Mouse (Mus musculus) heart, embryonic 12.5 days (tissue): Measurements from ENCODE around the gene Lmntd1. TPM values are rescaled to one million over a fixed set of nuclear protein-coding genes. Genes with fewer than 3 reads are reported as not detected.
A peak's percentile ranks its signal among the peaks of the same experiment; 100 is the strongest.

Source experiments
- ATAC-seq: fragments of 200-750 bp; cut with Nextera tagmentation; 2 replicates; pipeline ENCODE4 v1.8.0; 2017; ENCODE audit warnings: moderate TSS enrichment, moderate library complexity; ENCODE audit not compliant: insufficient number of reproducible peaks, low FRiP score
- H3K27ac ChIP-seq: fragments of 300-500 bp; sonication (generic); 2 replicates; pipeline ENCODE4 v1.5.1; 2016; ENCODE audit warnings: mild to moderate bottlenecking, moderate library complexity; ENCODE audit not compliant: poor library complexity, severe bottlenecking
- H3K27me3 ChIP-seq: fragments of 300-500 bp; sonication (generic); replicated peaks from 2 replicates; pipeline ENCODE4 v1.6.1; 2016; ENCODE audit warnings: mild to moderate bottlenecking, moderate library complexity
- H3K36me3 ChIP-seq: fragments of 300-500 bp; sonication (generic); 2 replicates; pipeline ENCODE4 v1.6.1; 2016; ENCODE audit warnings: mild to moderate bottlenecking, moderate library complexity
- H3K4me1 ChIP-seq: fragments of 300-500 bp; sonication (generic); replicated peaks from 2 replicates; pipeline ENCODE4 v1.6.1; 2016; ENCODE audit warnings: mild to moderate bottlenecking
- H3K4me2 ChIP-seq: fragments of 300-500 bp; sonication (generic); 2 replicates; pipeline ENCODE4 v1.6.1; 2016; ENCODE audit warnings: mild to moderate bottlenecking, moderate library complexity
- H3K4me3 ChIP-seq: fragments of 300-500 bp; sonication (generic); 2 replicates; pipeline ENCODE4 v1.5.1; 2016; ENCODE audit warnings: mild to moderate bottlenecking
- H3K9ac ChIP-seq: fragments of 300-500 bp; sonication (generic); 2 replicates; pipeline ENCODE4 v1.6.1; 2016; ENCODE audit warnings: mild to moderate bottlenecking, moderate library complexity
- H3K9me3 ChIP-seq: fragments of 300-500 bp; sonication (generic); replicated peaks from 2 replicates; pipeline ENCODE4 v1.6.1; 2016; ENCODE audit warnings: mild to moderate bottlenecking, moderate library complexity
- WGBS: fragments of 180-500 bp; shearing (Covaris S2); methylation state at CpG from one replicate; pipeline ENCODE4 v1.1.7; 2016; 5-methylcytosine and 5-hydroxymethylcytosine counted together
- polyA plus RNA-seq: library from polyadenylated mRNA; unstranded; fragments of >200 nt; fragmentation: Nextera tagmentation; extraction: Ambion mirVana; gene quantifications from 2 replicates; pipeline ENCODE4 v1.2.1, GENCODE M21; 2016

The Lmntd1 gene
- polyA plus RNA-seq, 1 experiment from 2014 or later = 7.0 TPM

GRCm38 (mm10) chr6:145417014-145417719 is 197.0 kb downstream of the Lmntd1 start:
- ATAC-seq = no peak
- Histone ChIP-seq H3K4me2 (no peak overlapping the region), H3K9me3 (peaks cover 8% of the 10 kb centered on the region)

GRCm38 (mm10) chr6:145404369-145405051 is 209.6 kb downstream of the Lmntd1 start:
- no peak overlapping the region for H3K9ac ChIP-seq
- H3K4me2 ChIP-seq = no peak overlapping the region
- 87% methylated on average over 10 of the region's 10 CpGs for WGBS
- ATAC-seq = no peak
- no peak overlapping the region for H3K4me3 ChIP-seq
- H3K27me3 ChIP-seq = no peaks in the 10 kb centered on the region
- no peaks in the 10 kb centered on the region for H3K36me3 ChIP-seq
- H3K27ac ChIP-seq = no peak overlapping the region
- no peaks in the 10 kb centered on the region; the same call in 1 of the 2 replicates for H3K4me1 ChIP-seq
- no peaks in the 10 kb centered on the region for H3K9me3 ChIP-seq

More at GRCm38 (mm10) chr6:145417014-145417719, 197.0 kb downstream of the Lmntd1 start:
- 66% methylated on average over 16 of the region's 16 CpGs for WGBS
- H3K9ac ChIP-seq = no peak overlapping the region
- H3K4me1 ChIP-seq = peaks cover 9% of the 10 kb centered on the region; the same call in 1 of the 2 replicates
- H3K27me3 ChIP-seq = no peaks in the 10 kb centered on the region
- no peaks in the 10 kb centered on the region; the same call in 1 of the 2 replicates for H3K36me3 ChIP-seq
- H3K27ac ChIP-seq = no peak overlapping the region
- H3K4me3 ChIP-seq = no peak overlapping the region

GRCm38 (mm10) chr6:145401140-145401539 is 213.0 kb downstream of the Lmntd1 start:
- Histone ChIP-seq H3K4me1 (no peaks in the 10 kb centered on the region; the same call in 1 of the 2 replicates), H3K4me3 (no peak overlapping the region), H3K36me3 (no peaks in the 10 kb centered on the region), H3K9ac (no peak overlapping the region), H3K27me3 (no peaks in the 10 kb centered on the region), H3K27ac (no peak overlapping the region), H3K4me2 (no peak overlapping the region), H3K9me3 (no peaks in the 10 kb centered on the region)
- 29% methylated on average over 4 of the region's 4 CpGs for WGBS
- ATAC-seq = no peak

GRCm38 (mm10) chr6:145397881-145398280 is 216.2 kb downstream of the Lmntd1 start:
- Histone ChIP-seq H3K4me1 (no peaks in the 10 kb centered on the region; the same call in 1 of the 2 replicates), H3K9me3 (no peaks in the 10 kb centered on the region), H3K27ac (no peak overlapping the region), H3K9ac (no peak overlapping the region), H3K4me3 (no peak overlapping the region), H3K4me2 (no peak overlapping the region), H3K27me3 (peaks cover 5% of the 10 kb centered on the region; the same call in 1 of the 2 replicates), H3K36me3 (no peaks in the 10 kb centered on the region)
- no peak for ATAC-seq
- WGBS = 81% methylated on average over 4 of the region's 4 CpGs

GRCm38 (mm10) chr6:145396534-145396933 is 217.6 kb downstream of the Lmntd1 start:
- no peaks in the 10 kb centered on the region; the same call in 1 of the 2 replicates for H3K4me1 ChIP-seq
- no peak overlapping the region for H3K4me2 ChIP-seq
- 89% methylated on average over 2 of the region's 2 CpGs for WGBS
- H3K9ac ChIP-seq = no peak overlapping the region
- H3K9me3 ChIP-seq = no peaks in the 10 kb centered on the region
- no peak overlapping the region for H3K27ac ChIP-seq
- no peak for ATAC-seq
- H3K27me3 ChIP-seq = peaks cover 5% of the 10 kb centered on the region; the same call in 1 of the 2 replicates
- no peak overlapping the region for H3K4me3 ChIP-seq
- no peaks in the 10 kb centered on the region for H3K36me3 ChIP-seq

- ATAC-seq = no peak
- WGBS = 39% methylated on average over 2 of the region's 2 CpGs
- H3K27ac ChIP-seq = no peak overlapping the region
Measured at GRCm38 (mm10) chr6:145390421-145390820, 223.7 kb downstream of the Lmntd1 start.

GRCm38 (mm10) chr6:145389904-145390303 is 224.2 kb downstream of the Lmntd1 start:
- no peak for ATAC-seq
- H3K27ac ChIP-seq = no peak overlapping the region

More at GRCm38 (mm10) chr6:145390421-145390820, 223.7 kb downstream of the Lmntd1 start:
- Histone ChIP-seq H3K9ac (no peak overlapping the region), H3K9me3 (no peaks in the 10 kb centered on the region), H3K36me3 (no peaks in the 10 kb centered on the region), H3K27me3 (peaks cover 5% of the 10 kb centered on the region; the same call in 1 of the 2 replicates), H3K4me3 (no peak overlapping the region), H3K4me1 (peaks cover 40% of the 10 kb centered on the region), H3K4me2 (no peak overlapping the region)

GRCm38 (mm10) chr6:145387378-145387777 is 226.7 kb downstream of the Lmntd1 start:
- WGBS = 53% methylated on average over 6 of the region's 6 CpGs
- no peaks in the 10 kb centered on the region for H3K27me3 ChIP-seq
- ATAC-seq = no peak
- no peak overlapping the region for H3K27ac ChIP-seq
- H3K9ac ChIP-seq = no peak overlapping the region
- H3K4me3 ChIP-seq = no peak overlapping the region
- H3K36me3 ChIP-seq = no peaks in the 10 kb centered on the region
- 0 out of 2 replicates have a peak overlapping the region, but pooled peaks have one; percentile 10 for H3K4me2 ChIP-seq
- peaks cover 49% of the 10 kb centered on the region for H3K4me1 ChIP-seq
- H3K9me3 ChIP-seq = no peaks in the 10 kb centered on the region

More at GRCm38 (mm10) chr6:145389904-145390303, 224.2 kb downstream of the Lmntd1 start:
- Histone ChIP-seq H3K4me2 (no peak overlapping the region), H3K4me1 (peaks cover 40% of the 10 kb centered on the region), H3K9ac (no peak overlapping the region), H3K9me3 (no peaks in the 10 kb centered on the region), H3K27me3 (peaks cover 5% of the 10 kb centered on the region; the same call in 1 of the 2 replicates), H3K4me3 (no peak overlapping the region), H3K36me3 (no peaks in the 10 kb centered on the region)
- 49% methylated on average over 7 of the region's 7 CpGs for WGBS

- Histone ChIP-seq H3K27me3 (0 out of 2 replicates have a peak, but pooled peaks cover 4% of the 10 kb centered on the region), H3K4me2 (no peak overlapping the region), H3K27ac (no peak overlapping the region), H3K36me3 (no peaks in the 10 kb centered on the region), H3K9me3 (no peaks in the 10 kb centered on the region), H3K4me3 (no peak overlapping the region), H3K4me1 (peaks cover 35% of the 10 kb centered on the region), H3K9ac (no peak overlapping the region)
- 39% methylated on average over 12 of the region's 12 CpGs for WGBS
- ATAC-seq = no peak
Measured at GRCm38 (mm10) chr6:145382586-145383380, 231.3 kb downstream of the Lmntd1 start.

- no peak for ATAC-seq
- no peak overlapping the region for H3K27ac ChIP-seq
- no peaks in the 10 kb centered on the region for H3K36me3 ChIP-seq
- WGBS = 82% methylated on average over 8 of the region's 8 CpGs
- no peak overlapping the region for H3K9ac ChIP-seq
- H3K4me2 ChIP-seq = no peak overlapping the region
- 0 out of 2 replicates have a peak, but pooled peaks cover 9% of the 10 kb centered on the region for H3K27me3 ChIP-seq
- no peak overlapping the region for H3K4me3 ChIP-seq
- H3K4me1 ChIP-seq = peaks cover 21% of the 10 kb centered on the region
- H3K9me3 ChIP-seq = no peaks in the 10 kb centered on the region
Measured at GRCm38 (mm10) chr6:145380961-145381360, 233.2 kb downstream of the Lmntd1 start.
